Mouse (Mus musculus) heart, embryonic 14.5 days (tissue): ENCODE results near the gene Map3k20. TPM values are rescaled to one million over a fixed set of nuclear protein-coding genes. Genes with fewer than 3 reads are reported as not detected.
A peak's percentile ranks its signal among the peaks of the same experiment; 100 is the strongest.

ENCODE experiments used
- ATAC-seq: fragments of 200-750 bp; cut with Nextera tagmentation; 2 replicates; pipeline ENCODE4 v1.8.0; 2017; ENCODE audit warnings: low read depth, moderate TSS enrichment; ENCODE audit not compliant: insufficient number of reproducible peaks, insufficient read depth, low FRiP score
- H3K27ac ChIP-seq, 2 experiments: fragments of 200-500 bp in 1 of 2; fragments of 300-500 bp in 1 of 2; sonication (generic) in 1 of 2; replicated peaks in 1 of 2; 2 replicates each; pipeline ENCODE4 v1.5.1; 2012 to 2014; ENCODE audit warnings: low read depth in 2 of 2, low read length in 2 of 2, control low read depth in 1 of 2, mild to moderate bottlenecking in 1 of 2, mixed read lengths in 1 of 2; ENCODE audit not compliant: control insufficient read depth in 1 of 2, insufficient read depth in 1 of 2
- H3K27me3 ChIP-seq: fragments of 300-500 bp; sonication (generic); 2 replicates; pipeline ENCODE4 v1.6.1; 2014; ENCODE audit warnings: mild to moderate bottlenecking, low read length, control low read depth; ENCODE audit not compliant: control insufficient read depth, insufficient read depth
- H3K36me3 ChIP-seq: fragments of 300-500 bp; sonication (generic); 2 replicates; pipeline ENCODE4 v1.6.1; 2014; ENCODE audit warnings: mild to moderate bottlenecking, control low read depth, low read length, mixed read lengths; ENCODE audit not compliant: control insufficient read depth, insufficient read depth
- H3K4me1 ChIP-seq, 2 experiments: fragments of 200-500 bp in 1 of 2; fragments of 300-500 bp in 1 of 2; sonication (generic) in 1 of 2; 2 replicates each; pipeline ENCODE4 v1.6.1; 2012 to 2014; ENCODE audit warnings: low read length in 2 of 2, control low read depth in 1 of 2, mixed read lengths in 1 of 2; ENCODE audit not compliant: control insufficient read depth in 2 of 2, insufficient read depth in 2 of 2
- H3K4me2 ChIP-seq: fragments of 300-500 bp; sonication (generic); 2 replicates; pipeline ENCODE4 v1.6.1; 2014; ENCODE audit warnings: mild to moderate bottlenecking, low read length
- H3K4me3 ChIP-seq, 2 experiments: fragments of 200-500 bp in 1 of 2; fragments of 300-500 bp in 1 of 2; sonication (generic) in 1 of 2; 2 replicates each; pipeline ENCODE4 v1.5.1; 2012 to 2014; ENCODE audit warnings: low read length in 2 of 2, mild to moderate bottlenecking in 2 of 2, control low read depth in 1 of 2, low read depth in 1 of 2, moderate library complexity in 1 of 2; ENCODE audit not compliant: control insufficient read depth in 1 of 2, insufficient read depth in 1 of 2
- H3K9ac ChIP-seq: fragments of 300-500 bp; sonication (generic); 2 replicates; pipeline ENCODE4 v1.6.1; 2014; ENCODE audit warnings: mild to moderate bottlenecking, low read length
- H3K9me3 ChIP-seq: fragments of 300-500 bp; sonication (generic); 2 replicates; pipeline ENCODE4 v1.6.1; 2016; ENCODE audit warnings: low read length, control low read depth; ENCODE audit not compliant: control insufficient read depth
- WGBS: fragments of 180-500 bp; shearing (Covaris S2); extraction: QIAGEN DNeasy Blood & Tissue Kit; methylation state at CpG from one replicate; pipeline ENCODE4 v1.1.7; 2014; 5-methylcytosine and 5-hydroxymethylcytosine counted together
- polyA plus RNA-seq: library from polyadenylated mRNA; unstranded; fragments of >200 nt; fragmentation: Nextera tagmentation; extraction: Ambion mirVana; gene quantifications from 2 replicates; pipeline ENCODE4 v1.2.1, GENCODE M21; 2014

Map3k20 gene
- polyA plus RNA-seq, 1 experiment from 2014 or later: 85.1 TPM

- no peak for ATAC-seq
- Histone ChIP-seq H3K9ac (no peak overlapping the region), H3K4me1 (0 out of 4 replicates have a peak, but pooled peaks cover 0 to 10% of the 10 kb centered on the region in 2 experiments), H3K36me3 (peaks cover 83% of the 10 kb centered on the region), H3K4me2 (no peak overlapping the region), H3K27ac (no peak overlapping the region), H3K4me3 (no peak overlapping the region), H3K27me3 (no peaks in the 10 kb centered on the region), H3K9me3 (no peaks in the 10 kb centered on the region)
- WGBS: 92% methylated on average over 11 of the region's 11 CpGs
These were observed 94.0 kb downstream of the Map3k20 start for GRCm38 (mm10) chr2:72379425-72379824.

- H3K27me3 ChIP-seq: no peaks in the 10 kb centered on the region
- 0 out of 4 replicates have a peak, but pooled peaks cover 0 to 7% of the 10 kb centered on the region in 2 experiments for H3K4me1 ChIP-seq
- H3K9me3 ChIP-seq: no peaks in the 10 kb centered on the region
- H3K36me3 ChIP-seq: peaks cover 68% of the 10 kb centered on the region
- peak overlapping the region; percentile 3 to 7; a peak in 1 of 4 replicates for H3K27ac ChIP-seq
- H3K9ac ChIP-seq: no peak overlapping the region
- WGBS: 63% methylated on average over 6 of the region's 6 CpGs
- H3K4me3 ChIP-seq: no peak overlapping the region
- no peak for ATAC-seq
- no peak overlapping the region for H3K4me2 ChIP-seq
These were observed 97.2 kb downstream of the Map3k20 start for GRCm38 (mm10) chr2:72382662-72383061.

GRCm38 (mm10) chr2:72383321-72383720 lies 97.9 kb downstream of the Map3k20 start:
- ATAC-seq: no peak
- H3K4me2 ChIP-seq: 0 out of 2 replicates have a peak overlapping the region, but pooled peaks have one; percentile 8
- H3K27ac ChIP-seq: no peak overlapping the region
- peaks cover 66% of the 10 kb centered on the region for H3K36me3 ChIP-seq
- no peaks in the 10 kb centered on the region for H3K9me3 ChIP-seq
- H3K4me1 ChIP-seq: 0 out of 4 replicates have a peak, but pooled peaks cover 0 to 7% of the 10 kb centered on the region in 2 experiments
- no peak overlapping the region for H3K4me3 ChIP-seq
- WGBS: 57% methylated on average over 11 of the region's 11 CpGs
- no peaks in the 10 kb centered on the region for H3K27me3 ChIP-seq
- no peak overlapping the region for H3K9ac ChIP-seq

- 70% methylated on average over 13 of the region's 13 CpGs for WGBS
- H3K27ac ChIP-seq: peak overlapping the region; percentile 62 to 75; a peak in 3 of 4 replicates
- H3K4me3 ChIP-seq: no peak overlapping the region
- no peaks in the 10 kb centered on the region for H3K27me3 ChIP-seq
- peaks cover 49% of the 10 kb centered on the region for H3K36me3 ChIP-seq
- H3K4me1 ChIP-seq: peaks cover 6 to 23% of the 10 kb centered on the region in 2 experiments
- H3K4me2 ChIP-seq: peak overlapping the region; percentile 14; the same call in 1 of the 2 replicates
- H3K9me3 ChIP-seq: no peaks in the 10 kb centered on the region
- H3K9ac ChIP-seq: no peak overlapping the region; the same call in 1 of the 2 replicates
- ATAC-seq: no peak
These were observed 104.0 kb downstream of the Map3k20 start for GRCm38 (mm10) chr2:72389411-72389810.

- H3K36me3 ChIP-seq: peaks cover 49% of the 10 kb centered on the region
- H3K9ac ChIP-seq: no peak overlapping the region; the same call in 1 of the 2 replicates
- WGBS: 11% methylated on average over 9 of the region's 9 CpGs
- H3K4me3 ChIP-seq: no peak overlapping the region
- peak; percentile 57 for ATAC-seq
- H3K4me1 ChIP-seq: peaks cover 6 to 23% of the 10 kb centered on the region in 2 experiments
- H3K4me2 ChIP-seq: peak overlapping the region; percentile 34; the same call in 1 of the 2 replicates
- no peaks in the 10 kb centered on the region for H3K9me3 ChIP-seq
- no peaks in the 10 kb centered on the region for H3K27me3 ChIP-seq
- H3K27ac ChIP-seq: peak overlapping the region; percentile 39 to 75; a peak in 3 of 4 replicates
These were observed 104.5 kb downstream of the Map3k20 start for GRCm38 (mm10) chr2:72389942-72390341.

- Histone ChIP-seq H3K9ac (no peak overlapping the region), H3K9me3 (no peaks in the 10 kb centered on the region), H3K4me2 (peak overlapping the region; percentile 34), H3K4me3 (no peak overlapping the region), H3K4me1 (peaks cover 6 to 23% of the 10 kb centered on the region in 2 experiments), H3K36me3 (peaks cover 51% of the 10 kb centered on the region), H3K27me3 (no peaks in the 10 kb centered on the region), H3K27ac (peak overlapping the region; percentile 69 to 75)
- 39% methylated on average over 6 of the region's 6 CpGs for WGBS
- peak; percentile 62 for ATAC-seq
These were observed 105.0 kb downstream of the Map3k20 start for GRCm38 (mm10) chr2:72390474-72390873.

- H3K4me3 ChIP-seq: no peak overlapping the region
- peaks cover 6 to 23% of the 10 kb centered on the region in 2 experiments for H3K4me1 ChIP-seq
- peak; percentile 56 for ATAC-seq
- no peaks in the 10 kb centered on the region for H3K9me3 ChIP-seq
- H3K27ac ChIP-seq: peak overlapping the region; percentile 54 to 75
- H3K9ac ChIP-seq: no peak overlapping the region
- H3K36me3 ChIP-seq: peaks cover 52% of the 10 kb centered on the region
- 32% methylated on average over 4 of the region's 4 CpGs for WGBS
- no peaks in the 10 kb centered on the region for H3K27me3 ChIP-seq
- H3K4me2 ChIP-seq: 0 out of 2 replicates have a peak overlapping the region, but pooled peaks have one; percentile 34
These were observed 105.6 kb downstream of the Map3k20 start for GRCm38 (mm10) chr2:72391024-72391423.

GRCm38 (mm10) chr2:72391721-72392120 lies 106.3 kb downstream of the Map3k20 start:
- no peak overlapping the region for H3K9ac ChIP-seq

More at GRCm38 (mm10) chr2:72391721-72392120, 106.3 kb downstream of the Map3k20 start:
- Histone ChIP-seq H3K27me3 (no peaks in the 10 kb centered on the region), H3K4me2 (no peak overlapping the region), H3K4me3 (no peak overlapping the region), H3K4me1 (peaks cover 6 to 23% of the 10 kb centered on the region in 2 experiments), H3K36me3 (peaks cover 53% of the 10 kb centered on the region), H3K27ac (no peak overlapping the region), H3K9me3 (no peaks in the 10 kb centered on the region)
- no peak for ATAC-seq
- WGBS: 86% methylated on average over 2 of the region's 2 CpGs
